Mouse (Mus musculus): ENCODE data around the gene Ifrd1.

- TF ChIP-seq CTCF (IDR thresholded peaks at IDR 0.05; ENCODE audit: low read depth) (no peak), EP300 (optimal IDR thresholded peaks at IDR 0.05) (no peak)
These were observed 2.8 kb downstream of the Ifrd1 start for GRCm38 (mm10) chr12:40245434-40245970.
